Mouse (Mus musculus): ENCODE measurements around the gene Srrm4.

Gene Srrm4

DNA sequence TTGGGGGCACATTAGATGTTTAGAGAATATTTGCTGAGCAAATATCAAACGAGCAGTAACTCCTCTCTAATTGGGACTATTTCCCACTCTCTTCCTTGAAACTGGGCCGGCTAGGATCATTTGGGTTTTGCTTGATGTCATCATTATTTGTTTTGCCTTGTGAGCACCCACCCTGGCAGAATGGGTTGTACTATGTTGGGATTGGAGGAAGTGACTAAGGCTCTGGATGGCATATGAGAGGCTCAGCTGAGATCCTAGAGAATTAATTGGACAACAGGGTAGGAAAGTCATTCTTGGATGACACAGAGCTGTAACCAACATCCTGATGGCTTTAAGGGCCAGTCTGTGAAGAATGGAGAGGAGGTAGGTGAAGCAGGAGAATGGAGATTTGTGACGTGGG is 185.1 kb downstream of the Srrm4 start:
- DNase-seq (ENCODE audit: low spot score in 2 of 2), result no peak

DNA sequence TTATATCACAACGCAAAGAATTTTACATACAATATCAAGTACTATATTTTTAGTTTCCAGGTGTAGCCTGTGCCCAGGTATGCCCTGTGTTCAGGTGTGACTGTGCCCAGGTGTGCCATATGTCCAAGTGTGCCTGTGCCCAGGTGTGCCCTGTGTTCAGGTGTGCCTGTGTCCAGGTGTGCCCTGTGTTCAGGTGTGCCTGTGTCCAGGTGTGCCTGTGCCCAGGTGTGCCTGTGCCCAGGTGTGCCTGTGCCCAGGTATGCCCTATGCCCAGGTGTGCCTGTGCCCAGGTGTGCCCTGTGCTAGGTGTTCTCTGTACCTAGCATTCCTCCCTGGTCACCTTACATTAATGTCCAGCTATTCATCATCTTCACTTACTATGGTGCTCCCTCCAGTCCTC is 185.7 kb downstream of the Srrm4 start:
- DNase-seq (ENCODE audit: low spot score in 2 of 2), result no peak

DNA sequence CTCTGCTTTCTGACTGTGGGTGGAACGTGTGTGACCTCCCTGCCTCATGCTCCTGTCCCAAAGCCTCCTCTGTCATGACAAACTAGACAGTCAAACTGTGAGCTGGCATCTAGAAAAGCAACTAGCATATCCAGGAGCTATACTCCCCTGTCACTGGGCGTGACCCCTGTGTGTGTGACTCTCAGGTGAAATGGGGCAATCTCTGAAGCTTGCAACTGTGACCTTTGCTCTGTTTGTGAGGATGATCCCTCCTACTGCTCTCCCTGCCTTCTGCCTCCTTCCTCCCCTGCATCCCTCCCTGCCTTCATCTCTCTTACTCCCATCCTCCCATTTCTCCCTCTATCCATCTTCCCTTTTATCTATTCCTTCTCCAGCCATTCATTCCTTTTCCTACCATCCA is 187.6 kb downstream of the Srrm4 start:
- DNase-seq (ENCODE audit: low spot score in 2 of 2), result no peak

DNA sequence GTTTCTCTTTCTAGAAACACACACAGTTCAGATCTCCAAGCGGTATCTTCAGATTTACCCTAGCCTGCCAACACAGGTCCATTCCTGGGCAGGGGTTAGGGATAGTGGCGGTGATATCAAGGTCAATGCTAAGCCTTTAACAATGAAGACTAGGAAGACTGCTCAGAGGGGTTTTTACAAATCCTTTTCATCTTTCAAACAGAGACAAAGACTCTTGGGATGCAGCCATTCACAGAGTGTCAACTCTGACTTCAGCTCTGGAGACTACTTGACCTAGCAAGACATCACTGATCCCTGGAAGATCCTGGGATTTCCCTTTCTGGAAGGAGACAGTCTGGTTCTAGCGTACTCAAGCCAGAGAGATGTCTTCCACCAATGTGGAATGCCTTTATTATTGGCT is 190.8 kb downstream of the Srrm4 start:
- no peak for DNase-seq (ENCODE audit: low spot score in 2 of 2)

DNA sequence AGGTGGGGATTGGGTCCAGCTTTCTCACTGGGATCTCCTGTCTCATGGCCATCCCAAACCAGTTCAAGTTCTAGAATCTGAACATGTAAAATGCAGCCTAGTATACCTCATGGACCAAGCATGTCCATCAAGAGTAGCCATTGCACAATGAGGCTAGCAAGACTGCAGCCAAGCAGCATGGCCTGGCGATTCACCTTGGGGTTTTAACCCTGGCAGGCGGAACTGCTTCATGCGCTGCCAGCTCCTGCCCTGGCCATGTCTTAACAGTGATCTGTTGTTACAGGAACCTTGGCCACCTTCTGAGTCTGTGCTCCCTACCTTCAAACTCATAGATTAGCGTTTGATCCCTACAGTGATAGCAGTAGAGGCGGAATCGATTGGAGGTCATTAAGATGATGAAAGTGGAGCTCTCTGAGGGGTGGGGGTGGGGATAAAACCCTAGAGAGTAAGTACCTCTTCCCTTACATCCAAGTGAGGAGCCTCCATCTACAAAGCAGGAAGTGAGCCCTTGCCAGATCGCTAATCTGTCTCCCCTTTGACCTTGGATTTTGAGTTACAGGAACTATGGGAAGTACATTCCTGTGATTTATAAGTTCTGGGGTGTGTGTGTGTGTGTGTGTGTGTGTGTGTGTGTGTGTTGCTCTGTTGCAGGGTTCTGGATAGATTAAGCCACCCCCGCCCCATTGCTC is 191.4 kb downstream of the Srrm4 start:
- DNase-seq (ENCODE audit: low spot score in 2 of 2), result no peak

DNA sequence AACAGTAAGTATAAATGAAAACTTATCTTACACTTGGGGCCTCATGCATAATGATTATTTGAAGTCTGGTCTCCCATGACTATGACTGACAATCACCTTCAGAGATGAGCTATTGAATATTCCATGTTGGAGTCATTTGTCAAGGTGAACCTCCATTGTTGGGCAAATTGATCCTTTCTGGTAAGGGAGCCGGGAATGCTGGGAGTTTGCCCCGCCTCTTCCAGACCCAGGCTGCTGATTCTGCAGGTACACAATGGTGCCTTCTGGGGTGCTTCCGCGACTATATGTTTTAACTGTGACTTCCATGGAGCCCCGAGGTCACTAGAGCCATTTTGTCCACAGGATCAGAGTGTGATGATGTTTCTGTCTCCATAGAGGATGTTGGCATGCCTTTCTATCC is 195.5 kb downstream of the Srrm4 start:
- no peak for DNase-seq (ENCODE audit: low spot score in 2 of 2)

DNA sequence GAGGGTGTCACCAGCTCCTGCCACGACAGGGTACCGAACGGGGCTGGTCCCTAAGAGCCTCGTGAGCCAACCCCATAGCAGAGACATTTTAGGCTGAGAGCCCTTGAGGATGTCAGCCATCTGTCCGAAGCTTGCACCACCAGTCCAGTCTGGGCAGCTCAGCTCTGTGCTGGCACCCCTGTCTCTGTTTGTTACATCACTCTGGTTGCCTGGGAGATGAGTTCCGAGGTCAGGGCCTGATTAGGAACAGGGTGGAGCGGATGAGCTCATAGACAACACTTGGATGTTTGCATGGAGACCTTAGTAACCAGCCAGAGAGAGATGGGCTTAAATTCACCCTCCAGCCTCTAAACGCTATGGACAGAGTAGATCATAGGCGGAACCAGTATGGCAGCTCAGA is 199.0 kb downstream of the Srrm4 start:
- no peak for DNase-seq (ENCODE audit: low spot score in 2 of 2)

DNA sequence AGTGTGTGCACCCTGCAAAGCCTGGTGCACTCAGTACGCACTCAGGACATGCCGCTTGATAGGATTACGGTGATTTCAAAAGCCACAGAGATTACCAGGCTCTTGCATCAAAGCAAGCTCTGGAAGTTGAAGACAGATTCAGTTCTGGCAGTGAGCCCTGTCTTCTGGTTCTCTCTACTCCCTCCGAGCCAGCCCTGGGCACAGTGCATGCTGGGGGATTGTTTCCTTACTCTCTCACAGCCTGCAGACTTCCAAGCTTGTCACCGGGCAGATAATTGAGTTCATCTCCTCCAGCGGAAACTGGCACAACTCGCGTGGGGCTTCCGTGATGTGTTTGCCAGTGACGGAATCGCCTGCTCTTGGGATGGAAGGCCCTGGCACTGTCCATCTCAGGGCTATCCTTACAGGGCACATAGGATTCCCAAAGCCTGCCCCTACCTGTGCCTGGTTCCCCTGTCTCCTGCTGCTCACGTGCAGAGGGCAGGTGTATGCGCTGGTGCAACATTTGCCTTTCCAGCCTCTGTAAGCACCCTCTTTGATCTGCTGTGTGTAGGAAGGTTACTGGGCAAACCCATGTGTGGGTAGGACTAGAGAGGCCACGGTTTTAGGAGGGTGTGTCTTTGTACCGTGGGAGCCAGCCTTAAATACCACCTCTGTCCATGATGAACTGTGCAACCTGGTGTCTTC is 201.6 kb downstream of the Srrm4 start:
- DNase-seq (ENCODE audit: low spot score in 2 of 2), result no peak

DNA sequence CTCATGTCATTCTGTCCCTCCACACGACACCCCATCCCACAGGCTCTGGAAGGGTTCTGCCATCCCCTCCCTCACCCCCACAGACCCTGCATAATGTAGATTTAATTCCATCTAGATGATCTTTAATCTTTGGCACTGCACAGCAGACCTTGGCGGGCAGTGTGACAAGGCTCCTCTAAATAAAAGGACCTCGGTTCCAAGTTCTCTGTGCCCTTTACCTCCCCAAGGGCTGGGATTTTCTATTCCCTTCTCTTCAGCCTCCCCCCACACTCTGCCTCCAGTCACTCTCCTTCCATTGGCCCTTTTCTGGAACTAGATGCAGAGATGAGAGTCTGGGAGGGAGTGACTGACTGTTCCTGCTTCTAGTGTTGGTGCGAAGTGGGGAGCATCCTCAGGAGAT is 202.3 kb downstream of the Srrm4 start:
- DNase-seq (ENCODE audit: low spot score in 2 of 2), result no peak
